Mouse (Mus musculus) lung, postnatal 0 days (tissue): ENCODE data around the gene Dapp1.

Experiments used
- CTCF ChIP-seq: IDR thresholded peaks from 2 replicates; pipeline ENCODE4 v1.5.1; 2016; ENCODE audit warnings: antibody characterized with exemption, mild to moderate bottlenecking
- EP300 ChIP-seq: IDR thresholded peaks from 2 replicates; pipeline ENCODE4 v1.6.1; 2016; ENCODE audit warnings: antibody characterized with exemption, mild to moderate bottlenecking, control low read depth

DNA sequence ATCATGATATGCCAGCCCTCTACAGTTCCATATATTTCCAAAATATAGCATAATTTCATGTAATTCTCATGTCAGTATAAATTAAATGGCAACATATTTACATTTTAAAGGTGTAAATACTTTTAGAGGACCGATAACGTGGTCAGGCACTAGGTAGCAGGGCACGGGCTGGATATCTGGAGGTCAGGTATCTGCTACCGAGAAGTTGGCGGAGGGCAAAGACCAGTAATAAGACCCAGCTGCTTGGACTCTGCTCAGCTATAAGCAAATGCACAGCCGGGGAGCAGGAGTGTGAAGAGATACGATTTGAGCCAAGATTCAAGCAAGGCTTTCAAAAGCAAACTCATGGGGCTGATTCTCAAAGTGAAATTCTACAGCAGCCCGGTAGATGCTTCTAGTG lies 7.0 kb downstream of the Dapp1 start:
- TF ChIP-seq EP300 (no peak), CTCF (no peak)
